Mouse (Mus musculus): ENCODE measurements at regions not wholly inside any gene's neighbourhood (a gene's known extent, or its start where the extent isn't known, plus 50 kb on each side); places are given as distances from the start of the nearest gene placed in this dataset.

DNA sequence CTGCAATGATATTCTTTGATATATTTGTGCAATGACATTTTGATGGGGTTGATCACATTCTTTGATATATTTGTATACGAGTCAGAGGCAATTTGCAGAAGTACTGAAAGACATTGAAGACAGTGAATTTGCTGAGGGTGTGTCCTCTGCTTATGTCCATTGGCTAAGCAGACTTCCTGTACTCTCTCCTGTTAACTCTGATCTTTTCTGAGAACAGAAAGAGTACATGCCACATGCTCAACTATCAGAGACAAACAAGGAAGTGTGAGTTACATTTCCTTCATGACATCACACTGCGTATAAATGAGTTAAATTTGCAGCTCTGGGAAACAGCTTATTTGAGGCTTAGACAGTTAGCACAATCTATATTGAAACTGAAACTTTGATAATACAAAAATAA, 104.5 kb upstream of the Egr2 start:
- DNase-seq (no peak), ATAC-seq (no peak)
- Histone ChIP-seq H3K4me2 (ENCODE audit: low read depth) (no peak overlapping the region), H3K9ac (no peak overlapping the region), H3K4me1 (ENCODE audit: insufficient read depth) (no peaks in the 10 kb centered on the region), H3K27me3 (ENCODE audit: insufficient read depth, low read length) (no peaks in the 10 kb centered on the region), H3K36me3 (ENCODE audit: insufficient read depth) (no peaks in the 10 kb centered on the region), H3K9me3 (ENCODE audit: low read length) (no peaks in the 10 kb centered on the region), H3K4me3 (ENCODE audit: low read depth, low read length) (no peak overlapping the region), H3K27ac (ENCODE audit: low read depth, low read length) (no peak overlapping the region)
- TF ChIP-seq CTCF (IDR thresholded peaks at IDR 0.05; ENCODE audit: low read depth): no peak
- 91% methylated on average over 2 of the region's 2 CpGs for WGBS

DNA sequence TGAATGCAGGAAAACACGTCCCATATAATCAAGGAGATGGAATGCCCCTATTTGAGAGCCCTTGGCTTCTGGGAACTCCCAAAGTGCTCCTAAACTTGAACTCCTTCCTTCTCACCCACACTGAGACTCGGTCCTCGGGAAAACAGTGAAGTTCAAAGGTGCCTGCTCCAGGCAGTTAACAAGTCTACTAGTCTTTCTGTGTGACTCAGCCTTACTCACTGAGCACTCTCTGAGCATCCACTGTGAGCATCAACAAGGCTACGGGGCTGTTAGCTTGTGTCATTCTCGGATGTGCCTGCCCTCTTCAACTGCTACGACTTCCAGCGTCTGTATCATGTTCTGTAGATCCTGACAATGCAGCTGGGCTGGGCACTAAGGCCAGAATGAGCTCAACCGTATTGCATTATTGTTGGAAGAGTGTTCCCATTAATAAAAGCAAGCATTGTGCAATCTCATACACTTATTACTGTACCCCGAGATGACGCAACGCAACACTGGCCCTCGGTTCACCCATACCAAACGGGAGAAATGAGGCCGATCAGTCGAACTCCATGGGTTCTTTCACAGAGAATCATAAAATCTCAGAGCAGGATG, 96.1 kb upstream of the Egr2 start:
- H3K9me3 ChIP-seq (ENCODE audit: low read length): no peaks in the 10 kb centered on the region
- TF ChIP-seq CTCF (IDR thresholded peaks at IDR 0.05; ENCODE audit: low read depth): no peak
- WGBS: 88% methylated on average over 15 of the region's 15 CpGs
- H3K36me3 ChIP-seq (ENCODE audit: insufficient read depth): no peaks in the 10 kb centered on the region
- no peak overlapping the region for H3K4me3 ChIP-seq (ENCODE audit: low read depth, low read length)
- H3K27me3 ChIP-seq (ENCODE audit: insufficient read depth, low read length): no peaks in the 10 kb centered on the region
- H3K27ac ChIP-seq (ENCODE audit: low read depth, low read length): no peak overlapping the region
- ATAC-seq (no peak), DNase-seq (no peak)
- H3K4me2 ChIP-seq (ENCODE audit: low read depth): no peak overlapping the region
- H3K4me1 ChIP-seq (ENCODE audit: insufficient read depth): no peaks in the 10 kb centered on the region
- no peak overlapping the region for H3K9ac ChIP-seq

GRCm38 (mm10) chr10:67439844-67440243, 95.4 kb upstream of the Egr2 start:
- no peaks in the 10 kb centered on the region for H3K4me1 ChIP-seq (ENCODE audit: insufficient read depth)
- H3K4me2 ChIP-seq (ENCODE audit: low read depth): no peak overlapping the region
- no peak overlapping the region for H3K9ac ChIP-seq
- 89% methylated on average over 5 of the region's 5 CpGs for WGBS
- ATAC-seq (no peak), DNase-seq (no peak)
- no peaks in the 10 kb centered on the region for H3K36me3 ChIP-seq (ENCODE audit: insufficient read depth)
- H3K27ac ChIP-seq (ENCODE audit: low read depth, low read length): no peak overlapping the region
- no peaks in the 10 kb centered on the region for H3K27me3 ChIP-seq (ENCODE audit: insufficient read depth, low read length)
- no peaks in the 10 kb centered on the region for H3K9me3 ChIP-seq (ENCODE audit: low read length)
- no peak overlapping the region for H3K4me3 ChIP-seq (ENCODE audit: low read depth, low read length)
- TF ChIP-seq CTCF (IDR thresholded peaks at IDR 0.05; ENCODE audit: low read depth): no peak

- Histone ChIP-seq H3K36me3 (ENCODE audit: insufficient read depth) (no peaks in the 10 kb centered on the region), H3K4me1 (ENCODE audit: insufficient read depth) (no peaks in the 10 kb centered on the region), H3K9me3 (ENCODE audit: low read length) (no peaks in the 10 kb centered on the region), H3K9ac (no peak overlapping the region), H3K27ac (ENCODE audit: low read depth, low read length) (no peak overlapping the region), H3K27me3 (ENCODE audit: insufficient read depth, low read length) (no peaks in the 10 kb centered on the region), H3K4me3 (ENCODE audit: low read depth, low read length) (no peak overlapping the region), H3K4me2 (ENCODE audit: low read depth) (no peak overlapping the region)
- no peak for TF ChIP-seq CTCF (IDR thresholded peaks at IDR 0.05; ENCODE audit: low read depth)
- no peak for DNase-seq
- 76% methylated on average over 7 of the region's 7 CpGs for WGBS
- no peak for ATAC-seq
These were observed 94.0 kb upstream of the Egr2 start for GRCm38 (mm10) chr10:67441243-67441642.

DNA sequence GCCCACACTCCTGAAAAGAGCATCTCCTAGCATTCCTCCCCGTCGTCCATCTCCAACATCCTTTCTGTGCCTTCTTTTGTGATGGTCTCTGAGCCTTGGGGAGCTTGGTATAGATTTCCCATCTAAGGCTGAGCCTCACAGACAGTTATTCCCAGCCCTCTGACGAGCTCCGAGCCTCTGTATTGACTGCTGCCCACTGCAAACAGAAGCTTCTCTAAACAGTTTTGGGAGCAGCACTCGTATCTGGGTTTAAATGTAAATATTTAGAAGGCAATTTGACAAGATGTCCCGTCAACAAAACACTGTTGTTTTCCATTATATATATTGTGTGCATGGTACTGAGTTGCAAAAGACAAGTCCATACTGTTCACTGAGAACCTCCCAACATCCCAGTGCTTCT, 86.4 kb upstream of the Egr2 start:
- H3K9me3 ChIP-seq (ENCODE audit: low read length): no peaks in the 10 kb centered on the region
- WGBS: 87% methylated on average over 6 of the region's 6 CpGs
- ATAC-seq: no peak

DNA sequence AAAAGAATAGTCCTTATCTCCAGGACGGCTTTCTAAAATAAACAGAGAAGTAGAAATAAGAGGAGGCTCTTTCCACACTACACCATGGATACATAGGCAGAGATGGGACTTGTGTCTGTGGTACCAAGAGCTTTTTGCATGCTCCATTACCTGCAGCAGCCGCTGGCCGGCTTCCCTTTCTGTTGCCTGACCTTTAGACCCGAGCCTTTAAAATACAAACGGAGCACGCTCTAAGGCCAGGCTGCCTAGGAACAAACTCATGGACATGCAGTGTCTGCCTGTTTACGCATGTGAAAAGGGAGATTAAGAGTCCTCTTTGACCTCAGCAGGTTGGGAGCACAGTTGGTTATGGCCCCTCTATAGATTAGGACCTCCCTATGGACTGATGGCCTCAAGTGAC, 81.1 kb upstream of the Egr2 start:
- WGBS: 28% methylated on average over 7 of the region's 7 CpGs

More for the DNA sequence above, 86.4 kb upstream of the Egr2 start:
- Histone ChIP-seq H3K36me3 (ENCODE audit: insufficient read depth) (no peaks in the 10 kb centered on the region), H3K27ac (ENCODE audit: low read depth, low read length) (no peak overlapping the region), H3K27me3 (ENCODE audit: insufficient read depth, low read length) (no peaks in the 10 kb centered on the region), H3K4me1 (ENCODE audit: insufficient read depth) (no peaks in the 10 kb centered on the region), H3K9ac (no peak overlapping the region), H3K4me2 (ENCODE audit: low read depth) (no peak overlapping the region), H3K4me3 (ENCODE audit: low read depth, low read length) (no peak overlapping the region)
- DNase-seq: no peak
- TF ChIP-seq CTCF (IDR thresholded peaks at IDR 0.05; ENCODE audit: low read depth): no peak

DNA sequence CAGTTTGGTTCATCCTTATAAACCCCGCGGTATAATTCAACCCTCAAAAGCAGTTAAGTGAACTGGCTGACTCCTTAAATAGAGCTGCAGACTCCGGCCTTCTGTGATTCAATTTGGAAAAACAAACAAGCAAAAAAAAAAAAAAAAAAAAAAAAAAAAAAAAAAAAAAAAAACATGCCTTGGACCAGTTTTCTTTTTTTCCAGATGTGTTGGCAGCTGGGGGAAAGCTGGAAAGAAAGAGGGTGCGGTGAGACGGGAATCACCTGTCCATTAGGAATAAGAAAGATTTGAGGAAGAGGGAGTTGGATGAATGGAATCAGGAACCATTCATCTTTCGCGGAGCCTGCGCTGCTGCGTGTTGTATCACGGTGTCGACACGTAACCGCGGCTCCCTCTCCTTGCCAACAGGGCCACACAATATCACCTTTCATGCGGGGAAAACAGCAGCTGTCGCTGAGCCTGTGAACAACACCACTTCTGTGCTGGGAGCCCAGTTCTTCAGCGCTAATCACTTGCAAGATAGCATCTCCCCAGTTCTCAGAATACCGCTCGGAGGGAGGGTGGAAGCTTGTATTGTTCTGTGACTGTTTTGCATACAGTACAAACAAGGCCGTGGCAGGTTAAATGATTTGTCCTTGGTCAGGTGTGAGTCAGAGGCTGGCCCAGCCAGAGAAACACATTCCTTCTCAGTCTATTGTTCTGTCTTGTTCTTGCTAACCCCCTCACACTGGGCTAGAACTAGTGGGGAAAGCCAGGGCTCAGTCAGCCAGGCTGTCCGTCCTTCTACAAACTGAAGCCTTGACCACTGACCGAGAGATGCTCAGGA, 76.6 kb upstream of the Egr2 start:
- H3K4me3 ChIP-seq (ENCODE audit: low read depth, low read length): no peak overlapping the region
- H3K36me3 ChIP-seq (ENCODE audit: insufficient read depth): no peaks in the 10 kb centered on the region
- H3K27ac ChIP-seq (ENCODE audit: low read depth, low read length): no peak overlapping the region
- H3K27me3 ChIP-seq (ENCODE audit: insufficient read depth, low read length): no peaks in the 10 kb centered on the region
- no peak for TF ChIP-seq CTCF (IDR thresholded peaks at IDR 0.05; ENCODE audit: low read depth)
- H3K9ac ChIP-seq: no peak overlapping the region
- DNase-seq (peak; percentile 59), ATAC-seq (peak; percentile 79)
- H3K9me3 ChIP-seq (ENCODE audit: low read length): no peaks in the 10 kb centered on the region
- peak overlapping the region; percentile 23 for H3K4me2 ChIP-seq (ENCODE audit: low read depth)
- 0 out of 2 replicates have a peak, but pooled peaks cover 4% of the 10 kb centered on the region for H3K4me1 ChIP-seq (ENCODE audit: insufficient read depth)
- WGBS: 21% methylated on average over 22 of the region's 22 CpGs

More for the DNA sequence above, 81.1 kb upstream of the Egr2 start:
- no peaks in the 10 kb centered on the region for H3K36me3 ChIP-seq (ENCODE audit: insufficient read depth)
- no peak overlapping the region for H3K9ac ChIP-seq
- ATAC-seq (no peak), DNase-seq (no peak)
- no peak overlapping the region for H3K27ac ChIP-seq (ENCODE audit: low read depth, low read length)
- no peak overlapping the region for H3K4me3 ChIP-seq (ENCODE audit: low read depth, low read length)
- TF ChIP-seq CTCF (IDR thresholded peaks at IDR 0.05; ENCODE audit: low read depth): no peak
- no peaks in the 10 kb centered on the region for H3K9me3 ChIP-seq (ENCODE audit: low read length)
- no peaks in the 10 kb centered on the region for H3K4me1 ChIP-seq (ENCODE audit: insufficient read depth)
- no peak overlapping the region for H3K4me2 ChIP-seq (ENCODE audit: low read depth)
- H3K27me3 ChIP-seq (ENCODE audit: insufficient read depth, low read length): no peaks in the 10 kb centered on the region

Measured in forebrain, postnatal 0 days (tissue).